In the genomic region with DNA sequence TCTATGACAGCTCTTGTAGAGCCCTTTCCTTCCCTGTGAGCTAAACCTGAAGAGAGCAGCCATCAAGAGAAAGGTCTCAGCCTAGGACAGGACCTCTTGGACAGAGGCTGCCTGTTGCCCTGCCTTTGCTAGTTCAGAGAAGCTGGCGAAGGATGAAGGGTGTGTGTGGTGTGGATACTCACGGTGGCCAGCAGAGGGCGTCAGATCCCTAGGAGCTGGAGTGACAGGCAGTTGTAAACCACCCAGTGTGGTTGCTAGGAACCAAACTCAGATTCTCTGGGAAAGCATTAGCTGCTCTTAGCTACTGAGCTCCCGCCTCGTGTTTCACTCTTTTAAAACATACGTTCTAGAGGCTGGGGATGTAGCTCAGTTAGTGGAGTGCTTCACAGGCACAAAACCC, we compare ENCODE assay signal across 10 mouse cellular contexts.
A peak's percentile ranks its signal among the peaks of the same experiment; 100 is the strongest.
DNase-seq lines count a peak whose midpoint lies in the region; ATAC-seq and TF ChIP-seq lines count a peak whose summit lies in the region.
"Had no signal": no experiment of that assay in that cellular context is flagged by ENCODE, and none has a peak within 500 bp of the region (broad histone marks: within the 10 kb centered on the region; RNA-seq: fewer than 3 reads in every experiment).

No protein-coding gene starts in this region.

- H3K4me2 ChIP-seq in kidney, embryonic 15.5 days, result no peak overlapping the region
- no peak overlapping the region for H3K4me2 ChIP-seq in heart, embryonic 11.5 days
- H3K4me2 ChIP-seq: midbrain, embryonic 12.5 days had no signal

- no peaks in the 10 kb centered on the region for H3K4me1 ChIP-seq in kidney, embryonic 15.5 days
- no peaks in the 10 kb centered on the region for H3K4me1 ChIP-seq in E14TG2a.4 (replicated peaks; ENCODE audit: low read depth, low read length)
- no peaks in the 10 kb centered on the region for H3K4me1 ChIP-seq in heart, embryonic 11.5 days (ENCODE audit: control insufficient read depth, insufficient read depth, low read length)
- H3K4me1 ChIP-seq: midbrain, embryonic 12.5 days had no signal

- ATAC-seq in kidney, embryonic 15.5 days (replicated peaks; ENCODE audit: low FRiP score), result no peak
- peak; percentile 64 for ATAC-seq in megakaryocyte progenitor cell, adult 5-6 weeks (replicated peaks; ENCODE audit: poor library complexity)
- no peak for ATAC-seq in heart, embryonic 11.5 days (replicated peaks; ENCODE audit: insufficient number of reproducible peaks, low FRiP score, low TSS enrichment)

- 65% methylated on average over 6 of the region's 6 CpGs for WGBS in kidney, embryonic 15.5 days
- 62% methylated on average over 6 of the region's 6 CpGs for WGBS in heart, embryonic 11.5 days (ENCODE audit: insufficient replicate concordance)

- peak; percentile 30 for TF ChIP-seq CTCF in E14TG2a.4 (conservative IDR thresholded peaks at IDR 0.05; ENCODE audit: low read length)

- 0 out of 2 replicates have a peak, but pooled peaks cover 3% of the 10 kb centered on the region for H3K9me3 ChIP-seq in kidney, embryonic 15.5 days (replicated peaks)
- no peaks in the 10 kb centered on the region for H3K9me3 ChIP-seq in E14TG2a.4 (ENCODE audit: low read length)
- no peaks in the 10 kb centered on the region for H3K9me3 ChIP-seq in heart, embryonic 11.5 days (replicated peaks; ENCODE audit: control insufficient read depth, low read length)
- H3K9me3 ChIP-seq: midbrain, embryonic 12.5 days had no signal

- no peak overlapping the region for H3K9ac ChIP-seq in kidney, embryonic 15.5 days
- no peak overlapping the region for H3K9ac ChIP-seq in heart, embryonic 11.5 days (ENCODE audit: low read depth, low read length)
- H3K9ac ChIP-seq: midbrain, embryonic 12.5 days had no signal

- DNase-seq in kidney, postnatal 4 days, result peak; percentile 14 to 24
- DNase-seq in WW6 (ENCODE audit: low read depth, low spot score), result peak; percentile 22
- no peak for DNase-seq in frontal cortex, postnatal 36 days (ENCODE audit: low spot score in 2 of 2)
- no peak for DNase-seq in lung, postnatal 36 days

- H3K27ac ChIP-seq in kidney, embryonic 15.5 days, result no peak overlapping the region
- H3K27ac ChIP-seq in heart, embryonic 11.5 days (ENCODE audit: low read depth, low read length), result no peak overlapping the region
- H3K27ac ChIP-seq: midbrain, embryonic 12.5 days had no signal

- H3K36me3 ChIP-seq in kidney, embryonic 15.5 days, result no peaks in the 10 kb centered on the region
- H3K36me3 ChIP-seq in E14TG2a.4 (ENCODE audit: insufficient read depth, low read length), result no peaks in the 10 kb centered on the region
- no peaks in the 10 kb centered on the region for H3K36me3 ChIP-seq in heart, embryonic 11.5 days (ENCODE audit: control insufficient read depth, insufficient read depth, low read length)
- H3K36me3 ChIP-seq: midbrain, embryonic 12.5 days had no signal

- no peak overlapping the region for H3K4me3 ChIP-seq in kidney, embryonic 15.5 days (replicated peaks)
- H3K4me3 ChIP-seq in E14TG2a.4 (replicated peaks; ENCODE audit: low read length), result no peak overlapping the region
- no peak overlapping the region for H3K4me3 ChIP-seq in heart, embryonic 11.5 days (ENCODE audit: low read depth, low read length)
- H3K4me3 ChIP-seq: erythroblast, embryonic 14.5 days; midbrain, embryonic 12.5 days had no signal

- no peaks in the 10 kb centered on the region for H3K27me3 ChIP-seq in kidney, embryonic 15.5 days
- no peaks in the 10 kb centered on the region; the same call in 1 of the 2 replicates for H3K27me3 ChIP-seq in E14TG2a.4 (ENCODE audit: insufficient read depth, low read length)
- H3K27me3 ChIP-seq in heart, embryonic 11.5 days (ENCODE audit: control insufficient read depth, insufficient read depth, low read length), result no peaks in the 10 kb centered on the region
- H3K27me3 ChIP-seq: midbrain, embryonic 12.5 days had no signal

Comparison
In these comparisons a context has a peak if more than half of its experiments do, and no peak if none do; other contexts are left out.
1. DNase-seq: peak in kidney, postnatal 4 days (2 of 2) and WW6 (single experiment); none in frontal cortex, postnatal 36 days (0 of 2) and lung, postnatal 36 days (single experiment).